Mouse (Mus musculus) forebrain, embryonic 13.5 days (tissue): ENCODE results near the gene Lrrc2. TPM values are rescaled to one million over a fixed set of nuclear protein-coding genes. Genes with fewer than 3 reads are reported as not detected.

Source experiments
- ATAC-seq: fragments of 200-750 bp; cut with Nextera tagmentation; 2 replicates; pipeline ENCODE4 v1.8.0; 2017
- H3K27ac ChIP-seq: fragments of 300-500 bp; sonication (generic); 2 replicates; pipeline ENCODE4 v1.5.1; 2015; ENCODE audit warnings: inconsistent platforms, mild to moderate bottlenecking, moderate library complexity
- H3K27me3 ChIP-seq: fragments of 300-500 bp; sonication (generic); 2 replicates; pipeline ENCODE4 v1.6.1; 2015; ENCODE audit warnings: mild to moderate bottlenecking, inconsistent platforms
- H3K36me3 ChIP-seq: fragments of 300-500 bp; sonication (generic); 2 replicates; pipeline ENCODE4 v1.6.1; 2015; ENCODE audit warnings: mild to moderate bottlenecking, inconsistent platforms; ENCODE audit not compliant: poor library complexity, severe bottlenecking
- H3K4me1 ChIP-seq: fragments of 300-500 bp; sonication (generic); 2 replicates; pipeline ENCODE4 v1.6.1; 2015; ENCODE audit warnings: inconsistent platforms
- H3K4me2 ChIP-seq: fragments of 300-500 bp; sonication (generic); 2 replicates; pipeline ENCODE4 v1.6.1; 2015; ENCODE audit warnings: inconsistent platforms, mild to moderate bottlenecking, moderate library complexity
- H3K4me3 ChIP-seq: fragments of 300-500 bp; sonication (generic); 2 replicates; pipeline ENCODE4 v1.5.1; 2015; ENCODE audit warnings: mild to moderate bottlenecking, inconsistent platforms
- H3K9ac ChIP-seq: fragments of 300-500 bp; sonication (generic); 2 replicates; pipeline ENCODE4 v1.6.1; 2015; ENCODE audit warnings: mild to moderate bottlenecking, inconsistent platforms
- H3K9me3 ChIP-seq: fragments of 300-500 bp; sonication (generic); replicated peaks from 2 replicates; pipeline ENCODE4 v1.6.1; 2016; ENCODE audit warnings: inconsistent platforms
- WGBS: fragments of 180-500 bp; shearing (Covaris S2); methylation state at CpG from one replicate; pipeline ENCODE4 v1.1.7; 2015; 5-methylcytosine and 5-hydroxymethylcytosine counted together
- polyA plus RNA-seq: library from polyadenylated mRNA; unstranded; fragments of >200 nt; fragmentation: Nextera tagmentation; extraction: Ambion mirVana; gene quantifications from 2 replicates; pipeline ENCODE4 v1.2.1, GENCODE M21; 2015

Lrrc2 gene
- polyA plus RNA-seq, result 0.13 and 0.34 TPM in 2 replicates

DNA sequence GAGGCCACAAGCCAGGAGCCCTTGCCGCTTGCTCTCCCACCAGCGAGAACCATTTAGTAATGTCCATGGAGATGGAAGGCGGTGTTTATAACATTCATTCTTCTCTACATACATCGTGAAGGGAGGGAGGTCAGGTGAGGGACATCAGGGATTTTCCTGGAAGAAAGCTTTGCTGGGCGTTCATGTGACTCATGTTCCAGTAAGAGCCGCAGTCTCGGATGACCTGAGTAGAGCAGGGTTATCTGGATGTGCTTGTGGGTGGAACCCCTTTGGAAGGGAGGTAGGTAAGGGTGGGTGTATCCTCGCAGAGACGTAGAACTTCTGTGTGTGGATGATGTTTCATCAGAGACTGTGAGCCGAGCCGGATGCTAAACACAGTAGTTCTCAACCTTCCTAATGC, at the start of gene Lrrc2:
Gene Lrrc2 (plus strand): TSS at position 149 of the 400 bp plus-strand sequence.
- ATAC-seq, result no peak

DNA sequence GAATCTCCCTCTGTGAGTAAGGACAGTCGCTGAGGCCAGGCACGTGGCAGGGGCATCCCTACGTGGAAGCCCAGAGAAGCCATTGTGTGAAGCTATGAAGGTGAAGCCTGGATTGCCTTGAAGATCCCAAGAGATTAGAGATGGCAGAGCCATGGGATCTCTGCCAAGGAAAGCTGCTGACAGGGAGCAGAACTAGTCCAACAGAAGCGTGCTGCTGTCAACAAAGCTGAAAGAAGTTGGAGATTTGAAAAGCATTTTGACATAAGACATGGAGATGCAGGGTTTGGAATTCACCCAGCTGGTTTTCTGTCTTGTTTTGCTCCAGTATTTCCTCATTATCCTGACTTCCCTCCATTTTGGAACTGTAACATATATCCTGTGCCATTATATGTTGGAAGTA, 49.1 kb upstream of the Lrrc2 start:
- Histone ChIP-seq H3K9me3 (no peaks in the 10 kb centered on the region), H3K36me3 (no peaks in the 10 kb centered on the region), H3K27ac (no peak overlapping the region), H3K27me3 (no peaks in the 10 kb centered on the region; the same call in 1 of the 2 replicates), H3K4me1 (no peaks in the 10 kb centered on the region), H3K4me3 (no peak overlapping the region), H3K4me2 (no peak overlapping the region), H3K9ac (no peak overlapping the region)
- 84% methylated on average over 4 of the region's 4 CpGs for WGBS
- no peak for ATAC-seq

More for the DNA sequence above, at the start of gene Lrrc2:
- Histone ChIP-seq H3K4me3 (no peak within 1 kb of the TSS), H3K4me1 (peaks cover 20% of the 10 kb centered on the region; the same call in 1 of the 2 replicates), H3K9me3 (no peaks in the 10 kb centered on the region), H3K27ac (no peak within 1 kb of the TSS), H3K27me3 (peaks cover 35% of the 10 kb centered on the region), H3K9ac (no peak within 1 kb of the TSS), H3K4me2 (no peak within 1 kb of the TSS), H3K36me3 (no peaks in the 10 kb centered on the region)
- 90% methylated on average over 11 of the region's 11 CpGs for WGBS

DNA sequence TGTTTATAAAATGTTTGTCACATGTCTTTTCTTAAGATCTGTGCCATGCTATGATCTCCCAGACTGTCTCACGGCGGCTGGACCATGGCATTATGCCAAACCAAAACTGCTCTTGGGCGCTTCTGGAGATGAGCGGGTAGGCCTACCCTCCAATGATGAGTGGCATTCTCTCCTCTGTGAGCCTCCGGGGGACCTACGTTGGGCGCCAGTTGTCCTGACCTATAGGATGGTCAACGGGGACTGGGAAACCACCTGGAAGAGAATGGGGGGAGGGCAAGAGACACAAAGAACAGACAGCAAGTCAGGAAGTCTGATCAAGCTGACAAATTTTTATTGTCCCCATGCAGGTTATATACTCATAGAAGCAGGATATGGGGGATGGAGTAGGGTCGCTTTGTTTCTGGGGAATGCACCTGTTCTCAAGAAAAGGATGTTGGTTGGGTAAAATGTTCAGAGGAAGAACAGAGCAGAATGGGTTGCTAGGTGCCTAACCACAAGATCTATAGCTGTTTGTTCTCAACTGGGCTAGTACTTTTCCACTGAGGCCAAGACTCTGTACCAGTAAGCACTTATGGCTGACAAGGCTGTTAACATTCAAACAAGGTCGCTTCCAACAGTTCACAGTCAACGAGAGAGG, 44.0 kb upstream of the Lrrc2 start:
- no peak for ATAC-seq

GRCm38 (mm10) chr9:110907838-110908630, 43.3 kb upstream of the Lrrc2 start:
- Histone ChIP-seq H3K27ac (no peak overlapping the region), H3K4me3 (no peak overlapping the region), H3K36me3 (no peaks in the 10 kb centered on the region), H3K4me1 (no peaks in the 10 kb centered on the region), H3K9me3 (no peaks in the 10 kb centered on the region), H3K4me2 (no peak overlapping the region), H3K9ac (no peak overlapping the region), H3K27me3 (no peaks in the 10 kb centered on the region; the same call in 1 of the 2 replicates)
- no peak for ATAC-seq
- 82% methylated on average over 4 of the region's 4 CpGs for WGBS

More for the DNA sequence above, 44.0 kb upstream of the Lrrc2 start:
- WGBS, result 94% methylated on average over 11 of the region's 11 CpGs
- Histone ChIP-seq H3K9ac (no peak overlapping the region), H3K27me3 (no peaks in the 10 kb centered on the region; the same call in 1 of the 2 replicates), H3K4me2 (no peak overlapping the region), H3K9me3 (no peaks in the 10 kb centered on the region), H3K36me3 (no peaks in the 10 kb centered on the region), H3K4me3 (no peak overlapping the region), H3K27ac (no peak overlapping the region), H3K4me1 (no peaks in the 10 kb centered on the region)

DNA sequence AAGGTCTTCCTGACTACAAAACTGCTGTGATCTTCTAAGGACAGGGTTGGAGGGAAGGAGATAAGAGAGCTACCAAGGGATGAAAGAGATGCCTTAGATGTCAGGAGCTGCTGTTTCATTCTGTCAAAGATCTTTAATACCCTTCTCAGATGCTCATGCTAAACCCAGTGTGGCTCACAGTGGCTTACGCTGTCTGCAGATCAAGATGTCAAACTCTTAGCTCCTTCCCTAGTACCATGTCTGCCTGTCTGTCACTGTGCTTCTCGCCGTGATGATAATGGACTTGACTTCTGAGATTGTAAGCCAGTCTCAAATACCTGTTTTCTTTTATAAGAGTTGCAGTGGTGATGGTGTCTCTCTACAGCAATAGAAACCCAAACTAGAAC, 42.7 kb upstream of the Lrrc2 start:
- ATAC-seq, result no peak
- Histone ChIP-seq H3K27me3 (no peaks in the 10 kb centered on the region; the same call in 1 of the 2 replicates), H3K4me1 (no peaks in the 10 kb centered on the region), H3K9ac (no peak overlapping the region), H3K36me3 (no peaks in the 10 kb centered on the region), H3K4me2 (no peak overlapping the region), H3K9me3 (no peaks in the 10 kb centered on the region), H3K27ac (no peak overlapping the region), H3K4me3 (no peak overlapping the region)
- WGBS, result over 99% methylated on average over 3 of the region's 3 CpGs

DNA sequence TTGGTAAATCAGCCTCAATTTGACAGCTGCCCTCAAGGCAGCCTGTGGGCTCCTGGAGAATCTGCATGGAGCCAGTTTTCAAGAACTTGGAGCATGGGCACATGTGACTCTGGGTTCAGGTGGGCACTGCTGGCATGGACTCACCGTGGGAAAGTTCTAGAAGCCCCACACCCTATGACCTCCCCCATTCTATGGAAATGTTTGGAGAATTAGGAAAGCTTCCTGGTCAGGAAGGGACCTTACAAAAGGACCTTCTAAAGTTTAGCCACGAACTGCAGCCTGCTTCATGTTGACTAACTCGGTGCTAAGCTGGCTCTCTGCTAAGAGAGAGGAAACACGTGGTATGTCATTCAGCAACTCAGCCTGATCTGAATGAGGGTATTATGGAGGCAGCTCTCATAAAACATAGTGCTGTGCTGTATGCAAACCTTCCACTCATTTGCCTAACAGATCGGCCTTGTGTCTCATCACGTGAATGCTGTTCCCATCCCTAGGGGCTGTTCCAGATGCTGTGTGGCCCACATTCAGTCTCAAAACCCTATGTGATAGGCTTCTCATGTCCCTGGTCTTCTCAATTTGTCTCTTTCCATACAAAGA, 41.9 kb upstream of the Lrrc2 start:
- no peak overlapping the region for H3K4me2 ChIP-seq
- WGBS, result 79% methylated on average over 6 of the region's 6 CpGs

DNA sequence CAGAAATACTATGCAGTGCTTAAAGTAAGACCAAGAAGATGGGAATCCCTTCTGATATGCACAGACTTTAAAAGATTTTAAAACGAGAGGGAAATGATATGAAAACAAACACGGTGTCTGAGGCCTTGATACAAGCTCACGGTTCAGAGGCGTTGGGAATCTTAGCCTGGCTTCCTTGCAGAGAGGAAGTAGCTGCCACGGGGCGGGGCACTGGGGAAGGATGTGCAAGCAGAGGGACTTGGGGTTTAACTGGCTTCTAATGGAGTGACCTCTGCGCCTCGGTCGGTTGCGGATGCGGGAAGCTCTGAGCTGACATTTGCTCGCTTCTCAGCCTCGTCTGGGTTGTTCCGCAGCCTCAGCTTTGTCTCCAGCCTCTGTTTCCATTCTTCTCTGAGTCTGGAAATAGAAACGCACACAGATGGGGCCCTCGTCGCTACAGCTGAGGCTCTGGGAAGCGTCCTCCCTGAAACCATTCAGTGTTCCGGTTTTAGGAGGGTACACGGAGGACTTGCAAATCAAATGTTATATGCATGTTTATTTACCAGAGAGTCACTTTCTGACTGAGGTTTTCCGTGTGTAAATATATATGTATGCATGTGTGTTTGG, 36.6 kb upstream of the Lrrc2 start:
- Histone ChIP-seq H3K36me3 (no peaks in the 10 kb centered on the region), H3K9ac (no peak overlapping the region), H3K9me3 (no peaks in the 10 kb centered on the region), H3K4me3 (no peak overlapping the region), H3K27me3 (no peaks in the 10 kb centered on the region), H3K4me1 (no peaks in the 10 kb centered on the region), H3K27ac (no peak overlapping the region), H3K4me2 (no peak overlapping the region)
- 60% methylated on average over 21 of the region's 21 CpGs for WGBS
- ATAC-seq, result no peak

More for the DNA sequence above, 41.9 kb upstream of the Lrrc2 start:
- H3K4me3 ChIP-seq, result no peak overlapping the region
- H3K36me3 ChIP-seq, result no peaks in the 10 kb centered on the region
- no peak for ATAC-seq
- H3K27ac ChIP-seq, result no peak overlapping the region
- no peaks in the 10 kb centered on the region; the same call in 1 of the 2 replicates for H3K27me3 ChIP-seq
- no peaks in the 10 kb centered on the region for H3K4me1 ChIP-seq
- H3K9me3 ChIP-seq, result no peaks in the 10 kb centered on the region
- no peak overlapping the region for H3K9ac ChIP-seq

DNA sequence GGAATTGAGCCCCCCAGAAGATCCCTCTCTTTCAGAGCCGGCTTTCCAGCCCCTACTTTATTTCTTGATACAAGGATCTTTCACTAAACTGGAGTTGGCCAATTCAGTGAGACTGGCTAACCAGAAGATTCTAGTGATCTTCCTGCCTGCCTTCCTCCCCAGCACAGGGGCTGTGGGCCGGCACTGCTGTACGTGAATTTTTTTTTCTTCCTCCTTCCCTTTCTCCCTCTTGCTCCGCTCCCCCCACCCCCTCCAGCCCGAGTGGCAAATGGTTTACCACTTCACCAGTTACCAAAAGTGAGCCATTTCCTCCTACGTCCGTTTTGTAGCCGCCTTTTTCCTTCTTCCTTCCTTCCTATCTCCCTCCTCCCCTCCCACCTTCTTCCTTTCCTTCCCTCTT, 35.9 kb upstream of the Lrrc2 start:
- Histone ChIP-seq H3K9me3 (no peaks in the 10 kb centered on the region), H3K36me3 (no peaks in the 10 kb centered on the region), H3K4me2 (no peak overlapping the region), H3K27me3 (no peaks in the 10 kb centered on the region), H3K27ac (no peak overlapping the region), H3K4me1 (no peaks in the 10 kb centered on the region), H3K9ac (no peak overlapping the region), H3K4me3 (no peak overlapping the region)
- 69% methylated on average over 8 of the region's 8 CpGs for WGBS
- no peak for ATAC-seq

DNA sequence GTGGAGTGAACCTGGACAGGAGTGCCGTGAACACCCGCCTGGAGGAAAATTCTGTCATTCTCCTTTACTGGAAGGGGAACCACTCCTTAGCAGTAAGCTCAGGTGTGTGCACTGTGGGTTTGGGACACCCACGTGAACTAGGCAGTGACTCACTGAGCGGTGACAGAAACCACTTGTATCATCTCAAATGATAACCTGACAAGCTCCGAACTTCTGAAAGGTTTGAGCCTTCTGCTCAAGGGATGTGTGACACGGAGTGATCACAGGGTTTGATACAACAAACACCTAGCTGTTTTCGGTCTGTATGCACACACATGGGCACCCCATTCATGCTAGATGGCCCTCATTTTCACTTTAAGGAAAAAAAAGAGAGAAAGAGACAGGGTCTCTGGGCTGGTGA, 34.6 kb upstream of the Lrrc2 start, which contains the start of gene Fam240a:
Gene Fam240a (minus strand): TSS at position 76 of the 400 bp plus-strand sequence.
- H3K4me3 ChIP-seq, result no peak within 1 kb of the TSS
- H3K4me1 ChIP-seq, result no peaks in the 10 kb centered on the region
- no peaks in the 10 kb centered on the region for H3K27me3 ChIP-seq
- WGBS, result 90% methylated on average over 7 of the region's 7 CpGs
- ATAC-seq, result no peak
- H3K9me3 ChIP-seq, result no peaks in the 10 kb centered on the region
- no peaks in the 10 kb centered on the region for H3K36me3 ChIP-seq
- no peak within 1 kb of the TSS for H3K27ac ChIP-seq
- no peak within 1 kb of the TSS for H3K9ac ChIP-seq
- no peak within 1 kb of the TSS for H3K4me2 ChIP-seq

GRCm38 (mm10) chr9:110920665-110921419, 30.5 kb upstream of the Lrrc2 start:
- no peaks in the 10 kb centered on the region for H3K9me3 ChIP-seq
- H3K4me2 ChIP-seq, result no peak overlapping the region
- no peak overlapping the region for H3K4me3 ChIP-seq
- no peak overlapping the region for H3K27ac ChIP-seq
- H3K36me3 ChIP-seq, result no peaks in the 10 kb centered on the region
- no peak for ATAC-seq
- H3K27me3 ChIP-seq, result no peaks in the 10 kb centered on the region
- H3K4me1 ChIP-seq, result no peaks in the 10 kb centered on the region
- WGBS, result 71% methylated on average over 15 of the region's 15 CpGs
- H3K9ac ChIP-seq, result no peak overlapping the region

DNA sequence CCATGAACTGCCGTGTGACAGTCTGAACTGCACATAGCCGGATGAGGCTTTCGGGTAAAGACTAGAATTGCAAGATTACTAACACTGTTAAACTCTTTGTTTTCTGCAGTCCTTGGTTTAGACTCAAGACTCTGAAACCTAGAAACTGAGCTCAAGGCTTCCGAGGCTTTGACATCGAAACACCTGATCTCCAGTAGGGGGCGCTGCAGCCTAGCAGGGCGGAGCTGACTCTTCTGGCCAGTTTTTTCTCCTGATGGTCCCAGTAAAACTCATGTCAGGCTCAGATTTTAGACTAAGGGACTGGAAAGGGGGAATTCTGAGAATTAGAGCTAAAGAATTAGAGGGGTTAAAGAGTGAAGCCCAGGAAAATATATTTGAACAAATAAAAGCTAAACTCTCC, 28.6 kb upstream of the Lrrc2 start:
- 21% methylated on average over 7 of the region's 7 CpGs for WGBS
- H3K4me3 ChIP-seq, result no peak overlapping the region
- ATAC-seq, result no peak

More for the DNA sequence above, 28.6 kb upstream of the Lrrc2 start:
- Histone ChIP-seq H3K36me3 (no peaks in the 10 kb centered on the region), H3K4me1 (no peaks in the 10 kb centered on the region), H3K27me3 (no peaks in the 10 kb centered on the region), H3K9ac (no peak overlapping the region), H3K27ac (no peak overlapping the region), H3K4me2 (no peak overlapping the region), H3K9me3 (no peaks in the 10 kb centered on the region)
